Mouse (Mus musculus) hindbrain, embryonic 14.5 days (tissue): ENCODE measurements around the gene C1qtnf1. TPM values are rescaled to one million over a fixed set of nuclear protein-coding genes. Genes with fewer than 3 reads are reported as not detected.
A peak's percentile ranks its signal among the peaks of the same experiment; 100 is the strongest.

ENCODE experiments used
- ATAC-seq: fragments of 200-750 bp; cut with Nextera tagmentation; 2 replicates; pipeline ENCODE4 v1.8.0; 2017; ENCODE audit warnings: moderate number of reproducible peaks, mild to moderate bottlenecking, moderate TSS enrichment, moderate library complexity; ENCODE audit not compliant: low FRiP score
- DNase-seq: peaks from one replicate; pipeline ENCODE4 v3.0.0-alpha.2; 2015; ENCODE audit warnings: low spot score
- H3K27ac ChIP-seq: fragments of 300-500 bp; sonication (generic); 2 replicates; pipeline ENCODE4 v1.5.1; 2014; ENCODE audit warnings: mild to moderate bottlenecking, moderate library complexity
- H3K27me3 ChIP-seq: fragments of 300-500 bp; sonication (generic); 2 replicates; pipeline ENCODE4 v1.6.1; 2014; ENCODE audit warnings: mild to moderate bottlenecking, low read length, mixed read lengths; ENCODE audit not compliant: control insufficient read depth, insufficient read depth
- H3K36me3 ChIP-seq: fragments of 300-500 bp; sonication (generic); replicated peaks from 2 replicates; pipeline ENCODE4 v1.6.1; 2014; ENCODE audit not compliant: control insufficient read depth, insufficient read depth
- H3K4me1 ChIP-seq: fragments of 300-500 bp; sonication (generic); replicated peaks from 2 replicates; pipeline ENCODE4 v1.6.1; 2014; ENCODE audit warnings: antibody characterized with exemption, low read length, mixed read lengths; ENCODE audit not compliant: control insufficient read depth, insufficient read depth
- H3K4me2 ChIP-seq: fragments of 300-500 bp; sonication (generic); replicated peaks from 2 replicates; pipeline ENCODE4 v1.6.1; 2014; ENCODE audit warnings: mild to moderate bottlenecking, moderate library complexity
- H3K4me3 ChIP-seq: fragments of 300-500 bp; sonication (generic); replicated peaks from 2 replicates; pipeline ENCODE4 v1.5.1; 2014; ENCODE audit warnings: mild to moderate bottlenecking, low read length
- H3K9ac ChIP-seq: fragments of 300-500 bp; sonication (generic); 2 replicates; pipeline ENCODE4 v1.6.1; 2014
- H3K9me3 ChIP-seq: fragments of 300-500 bp; sonication (generic); 2 replicates; pipeline ENCODE4 v1.6.1; 2016; ENCODE audit warnings: low read length; ENCODE audit not compliant: control insufficient read depth
- WGBS: fragments of 180-500 bp; shearing (Covaris S2); extraction: QIAGEN DNeasy Blood & Tissue Kit; methylation state at CpG from one replicate; pipeline ENCODE4 v1.1.7; 2014; 5-methylcytosine and 5-hydroxymethylcytosine counted together
- polyA plus RNA-seq: library from polyadenylated mRNA; unstranded; fragments of >200 nt; fragmentation: Nextera tagmentation; extraction: Ambion mirVana; gene quantifications from 2 replicates; pipeline ENCODE4 v1.2.1, GENCODE M21; 2014

The C1qtnf1 gene
- polyA plus RNA-seq, 1 experiment from 2014 or later = 5.0 TPM

DNA sequence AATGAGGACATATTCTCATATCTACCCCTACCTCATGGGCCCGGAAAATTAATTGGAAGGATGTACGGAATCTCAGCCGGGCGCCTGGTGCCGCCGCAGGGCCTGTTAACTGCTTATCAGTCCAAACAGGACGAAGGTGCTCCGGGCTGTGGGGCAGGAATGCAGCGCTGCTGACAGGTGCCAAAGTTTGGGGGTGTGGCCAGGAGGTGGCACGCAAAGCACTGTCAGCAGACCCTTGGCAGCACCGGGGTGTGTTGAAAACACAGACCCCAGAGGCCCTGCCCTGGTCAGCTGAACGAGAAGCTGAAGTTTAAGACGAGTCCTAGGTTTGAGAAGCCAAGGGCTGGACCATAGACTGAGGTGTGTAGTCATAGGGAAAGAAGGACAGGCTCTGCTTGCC, 14.7 kb downstream of the C1qtnf1 start:
- Histone ChIP-seq H3K27ac (no peak overlapping the region), H3K9me3 (no peaks in the 10 kb centered on the region), H3K27me3 (no peaks in the 10 kb centered on the region), H3K4me3 (no peak overlapping the region), H3K4me1 (peaks cover 17% of the 10 kb centered on the region; the same call in 1 of the 2 replicates), H3K4me2 (no peak overlapping the region), H3K9ac (no peak overlapping the region), H3K36me3 (no peaks in the 10 kb centered on the region)
- no peak for ATAC-seq
- WGBS = 60% methylated on average over 13 of the region's 13 CpGs
- DNase-seq = no peak

DNA sequence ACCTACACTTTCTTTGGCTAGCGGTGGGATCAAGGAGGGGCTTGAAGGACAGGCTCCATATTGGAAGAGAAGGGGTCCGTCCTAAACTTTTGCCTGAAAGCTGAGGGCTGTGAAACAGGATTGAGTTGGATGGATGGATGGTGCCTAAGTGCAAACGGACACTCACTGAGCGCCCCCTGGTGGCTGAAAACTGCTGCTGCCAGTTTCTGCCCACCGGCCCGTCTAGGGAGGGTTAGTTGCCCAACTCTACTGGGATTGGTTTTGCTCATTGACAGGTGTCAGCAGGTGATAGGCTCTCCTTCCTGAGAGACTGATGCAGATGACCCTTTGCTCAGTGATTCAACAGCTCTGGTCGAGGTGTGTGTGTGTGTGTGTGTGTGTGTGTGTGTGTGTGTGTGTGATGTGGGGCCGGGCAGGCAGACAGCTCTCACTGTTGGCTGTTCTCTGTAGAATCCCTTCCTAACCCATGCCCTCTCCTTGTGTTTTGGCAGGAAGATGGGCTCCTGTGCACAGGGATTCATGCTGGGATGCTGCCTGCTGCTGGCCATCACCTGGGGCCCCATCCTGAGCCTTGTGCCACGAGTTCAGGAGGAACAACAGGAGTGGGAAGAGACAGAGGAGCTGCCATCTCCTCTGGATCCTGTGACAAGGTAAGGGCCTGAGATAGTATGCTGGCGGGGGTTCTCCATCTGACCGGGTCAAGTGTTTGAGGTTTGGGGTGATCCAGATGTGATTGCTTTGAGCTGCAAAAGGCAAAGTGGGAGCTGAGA, 15.4 kb downstream of the C1qtnf1 start:
- Histone ChIP-seq H3K27ac (no peak overlapping the region), H3K36me3 (no peaks in the 10 kb centered on the region), H3K27me3 (no peaks in the 10 kb centered on the region), H3K4me1 (peaks cover 15% of the 10 kb centered on the region; the same call in 1 of the 2 replicates), H3K9ac (no peak overlapping the region), H3K4me3 (no peak overlapping the region), H3K9me3 (no peaks in the 10 kb centered on the region), H3K4me2 (no peak overlapping the region)
- 38% methylated on average over 11 of the region's 11 CpGs for WGBS
- DNase-seq (peak; percentile 82), ATAC-seq (no peak)

DNA sequence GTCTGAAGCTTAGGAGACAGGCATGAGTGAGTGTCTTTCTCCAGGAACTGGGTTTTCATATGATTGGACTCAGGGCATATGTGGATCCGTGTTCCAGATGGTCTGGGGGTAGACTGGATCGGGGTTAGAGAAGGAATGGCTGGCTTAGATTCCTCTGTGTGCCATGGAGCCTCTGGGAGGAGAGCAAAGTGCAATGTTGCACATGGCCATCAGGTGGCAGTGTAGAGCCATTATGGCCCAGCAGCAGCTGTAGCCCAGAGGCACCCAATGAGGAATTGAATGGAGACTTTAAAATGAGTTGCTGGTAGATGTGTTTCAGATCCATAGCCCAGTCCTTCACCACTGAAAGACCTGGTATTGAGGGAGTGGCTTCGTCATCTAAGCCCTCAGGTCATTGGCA, 17.8 kb downstream of the C1qtnf1 start:
- ATAC-seq (peak; percentile 64; the same call in 1 of the 2 replicates), DNase-seq (peak; percentile 94)
- no peaks in the 10 kb centered on the region for H3K9me3 ChIP-seq
- H3K27ac ChIP-seq = no peak overlapping the region
- H3K27me3 ChIP-seq = no peaks in the 10 kb centered on the region
- WGBS = 13% methylated on average over 3 of the region's 3 CpGs
- H3K4me1 ChIP-seq = 0 out of 2 replicates have a peak, but pooled peaks cover 5% of the 10 kb centered on the region
- no peak overlapping the region for H3K4me2 ChIP-seq
- no peak overlapping the region for H3K4me3 ChIP-seq
- H3K36me3 ChIP-seq = no peaks in the 10 kb centered on the region
- H3K9ac ChIP-seq = no peak overlapping the region

DNA sequence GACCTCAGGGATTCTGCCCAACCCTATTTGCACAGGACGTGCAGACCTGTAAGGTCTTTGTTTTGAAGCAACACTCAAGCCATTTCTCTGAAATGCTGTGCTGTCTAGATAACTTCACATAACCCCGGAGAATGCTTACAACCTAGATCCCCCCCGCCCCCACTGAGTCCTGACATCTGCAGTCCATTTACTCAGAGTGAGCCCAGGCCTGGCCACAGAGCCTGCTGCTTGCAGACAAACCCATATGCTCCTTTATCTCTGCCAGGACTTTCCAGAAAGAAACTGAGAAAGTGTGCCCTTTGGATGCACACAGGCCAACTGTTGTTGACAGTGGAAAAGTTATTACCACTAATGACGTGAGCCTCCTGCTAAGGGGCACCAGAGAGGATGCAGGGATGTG, 19.3 kb downstream of the C1qtnf1 start:
- WGBS = 75% methylated on average over 4 of the region's 4 CpGs
- no peak overlapping the region for H3K4me3 ChIP-seq
- no peak for DNase-seq
- H3K36me3 ChIP-seq = no peaks in the 10 kb centered on the region; the same call in 1 of the 2 replicates
- 0 out of 2 replicates have a peak, but pooled peaks cover under 1% of the 10 kb centered on the region for H3K4me1 ChIP-seq
- no peaks in the 10 kb centered on the region for H3K27me3 ChIP-seq
- no peaks in the 10 kb centered on the region for H3K9me3 ChIP-seq
- H3K9ac ChIP-seq = no peak overlapping the region
- no peak overlapping the region for H3K4me2 ChIP-seq
- no peak for ATAC-seq
- no peak overlapping the region for H3K27ac ChIP-seq

DNA sequence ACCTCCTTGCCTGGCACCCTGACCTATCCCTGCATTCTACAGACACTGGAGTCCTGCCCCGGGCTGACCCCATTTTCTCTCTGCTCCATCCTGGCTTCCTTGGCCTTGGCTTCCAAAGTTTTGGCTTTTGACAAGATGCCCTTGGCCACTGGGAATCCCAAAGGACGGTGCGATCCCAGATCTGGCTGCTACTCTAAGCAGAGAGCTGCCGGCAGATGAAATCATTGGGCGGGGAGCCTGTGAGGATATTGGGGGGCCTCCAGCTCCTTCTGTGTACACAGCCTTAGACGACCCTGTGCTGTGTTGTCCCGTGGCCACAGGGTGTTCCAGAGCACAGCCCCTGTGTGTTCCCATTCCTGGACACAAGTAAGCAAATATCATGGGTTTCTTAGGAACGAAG, 20.4 kb downstream of the C1qtnf1 start:
- Histone ChIP-seq H3K4me1 (no peaks in the 10 kb centered on the region), H3K4me2 (no peak overlapping the region), H3K4me3 (no peak overlapping the region), H3K27ac (no peak overlapping the region), H3K36me3 (no peaks in the 10 kb centered on the region; the same call in 1 of the 2 replicates), H3K9me3 (no peaks in the 10 kb centered on the region), H3K27me3 (no peaks in the 10 kb centered on the region), H3K9ac (no peak overlapping the region)
- WGBS = 91% methylated on average over 8 of the region's 8 CpGs
- ATAC-seq (no peak), DNase-seq (no peak)

DNA sequence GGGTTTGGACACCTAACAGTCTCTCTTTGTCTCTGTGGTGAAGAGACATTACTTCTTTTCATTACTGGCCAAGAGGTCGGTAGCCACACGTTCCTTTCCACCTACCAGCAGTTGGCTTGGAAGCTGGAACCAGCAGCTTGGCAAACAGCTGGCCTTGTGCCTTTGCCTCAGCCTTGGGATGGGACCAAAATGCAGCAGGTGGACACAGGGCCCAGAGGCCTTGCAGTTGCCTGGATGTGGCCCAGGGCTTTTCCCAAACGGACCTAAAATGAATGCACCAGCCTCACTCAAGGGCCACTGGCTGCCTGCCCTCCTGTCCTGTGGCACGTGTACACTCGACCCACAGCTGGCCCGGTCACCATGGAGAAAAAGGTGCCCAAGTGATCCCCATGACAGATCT, 23.2 kb downstream of the C1qtnf1 start:
- H3K9me3 ChIP-seq = no peaks in the 10 kb centered on the region
- WGBS = 90% methylated on average over 6 of the region's 6 CpGs

DNA sequence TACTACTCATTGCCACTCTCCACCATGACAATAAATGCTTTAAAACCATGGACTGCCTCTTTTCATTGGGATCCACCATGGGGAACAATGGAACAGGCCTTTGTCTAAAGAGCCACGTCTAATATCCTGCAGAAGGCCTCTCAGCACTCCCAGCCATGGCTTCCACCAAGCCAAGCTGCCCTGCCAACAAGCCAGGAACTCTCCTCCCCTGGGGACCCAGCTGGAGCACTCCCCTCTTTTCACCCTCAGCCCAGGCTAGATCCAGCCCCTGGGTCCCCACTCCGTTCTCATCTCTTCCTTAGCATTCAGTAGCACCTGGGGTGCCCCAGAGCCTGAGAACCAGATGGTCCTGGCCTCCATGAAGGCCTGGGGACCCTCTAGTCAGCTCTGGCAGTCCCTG, 25.0 kb downstream of the C1qtnf1 start:
- WGBS = 58% methylated on average over 2 of the region's 2 CpGs

More for the DNA sequence above, 23.2 kb downstream of the C1qtnf1 start:
- no peaks in the 10 kb centered on the region for H3K27me3 ChIP-seq
- H3K4me1 ChIP-seq = no peaks in the 10 kb centered on the region
- no peak overlapping the region for H3K27ac ChIP-seq
- no peak overlapping the region for H3K4me3 ChIP-seq
- ATAC-seq = no peak
- no peak overlapping the region for H3K4me2 ChIP-seq
- no peak for DNase-seq
- no peaks in the 10 kb centered on the region; the same call in 1 of the 2 replicates for H3K36me3 ChIP-seq
- H3K9ac ChIP-seq = no peak overlapping the region

DNA sequence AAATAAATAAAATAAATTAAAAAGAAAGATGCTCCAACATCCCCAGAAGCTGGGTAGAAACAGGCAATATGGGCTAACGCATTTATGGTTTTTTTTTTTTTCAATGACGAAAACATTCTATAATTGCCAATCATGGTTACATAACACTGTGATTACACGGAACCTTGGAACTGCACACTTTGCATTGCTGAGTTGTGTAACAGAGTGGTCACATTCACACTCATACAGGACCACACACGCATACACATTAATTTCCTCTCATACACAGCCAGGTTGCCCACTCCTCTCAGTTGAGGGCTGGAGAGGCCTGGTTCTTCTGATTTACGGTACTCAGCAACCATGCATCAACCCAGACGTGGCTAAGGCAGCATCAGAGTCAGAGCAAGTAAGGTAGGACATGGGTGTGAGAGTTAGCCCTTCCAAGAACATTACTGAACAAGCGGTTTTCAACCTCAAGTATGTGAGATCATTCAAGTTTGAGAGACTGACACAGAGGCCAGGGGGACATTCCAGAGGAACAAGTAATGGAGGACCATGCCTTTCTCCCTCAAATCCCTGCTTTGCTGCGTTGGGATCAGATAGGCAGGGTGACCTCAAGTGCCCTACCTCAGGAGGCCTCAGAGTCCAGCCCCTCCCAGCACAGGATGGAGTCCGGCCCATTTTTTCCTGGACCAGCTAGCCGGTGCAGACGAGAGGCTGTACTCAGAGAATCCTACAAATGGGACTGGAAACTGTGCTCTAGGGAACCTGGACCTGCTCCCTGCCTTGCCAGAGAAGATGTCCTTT, 26.1 kb downstream of the C1qtnf1 start:
- ATAC-seq = no peak
- Histone ChIP-seq H3K9me3 (no peaks in the 10 kb centered on the region), H3K4me2 (no peak overlapping the region), H3K4me3 (no peak overlapping the region), H3K36me3 (no peaks in the 10 kb centered on the region; the same call in 1 of the 2 replicates), H3K9ac (no peak overlapping the region), H3K27me3 (no peaks in the 10 kb centered on the region), H3K27ac (no peak overlapping the region), H3K4me1 (no peaks in the 10 kb centered on the region)
- DNase-seq = no peak
- 72% methylated on average over 11 of the region's 11 CpGs for WGBS

More for the DNA sequence above, 25.0 kb downstream of the C1qtnf1 start:
- no peaks in the 10 kb centered on the region for H3K27me3 ChIP-seq
- ATAC-seq (no peak), DNase-seq (no peak)
- no peaks in the 10 kb centered on the region; the same call in 1 of the 2 replicates for H3K36me3 ChIP-seq
- H3K9me3 ChIP-seq = no peaks in the 10 kb centered on the region
- H3K27ac ChIP-seq = no peak overlapping the region
- no peaks in the 10 kb centered on the region for H3K4me1 ChIP-seq
- no peak overlapping the region for H3K9ac ChIP-seq
- no peak overlapping the region for H3K4me3 ChIP-seq
- H3K4me2 ChIP-seq = no peak overlapping the region

DNA sequence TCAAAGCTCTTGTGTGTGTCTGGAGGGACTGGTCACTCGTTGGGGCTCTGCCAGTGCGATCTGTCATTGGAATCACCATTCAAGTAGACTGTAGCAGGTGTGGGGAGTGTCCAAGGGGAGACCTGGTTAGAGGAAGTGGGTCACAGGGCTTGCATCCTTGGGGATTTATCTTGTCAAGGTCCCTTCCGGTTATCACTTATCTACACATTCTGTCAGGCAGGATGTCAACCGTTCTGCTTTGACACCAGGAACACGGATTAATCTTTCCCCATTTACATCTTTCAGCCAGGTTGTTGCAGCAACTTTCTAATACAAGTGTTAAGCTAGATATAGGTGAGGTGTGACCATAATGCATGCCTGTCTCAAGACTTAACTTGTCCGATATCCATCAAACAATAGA, 27.8 kb downstream of the C1qtnf1 start:
- ATAC-seq (no peak), DNase-seq (no peak)
- Histone ChIP-seq H3K9me3 (0 out of 2 replicates have a peak, but pooled peaks cover 4% of the 10 kb centered on the region), H3K4me2 (no peak overlapping the region), H3K27me3 (no peaks in the 10 kb centered on the region), H3K27ac (no peak overlapping the region), H3K4me3 (no peak overlapping the region), H3K9ac (no peak overlapping the region), H3K36me3 (no peaks in the 10 kb centered on the region; the same call in 1 of the 2 replicates), H3K4me1 (no peaks in the 10 kb centered on the region)
- WGBS = 84% methylated on average over 6 of the region's 6 CpGs
